Mouse (Mus musculus) kidney, embryonic 14.5 days (tissue): ENCODE measurements at regions not wholly inside any gene's neighbourhood (a gene's known extent, or its start where the extent isn't known, plus 50 kb on each side); places are given as distances from the start of the nearest gene placed in this dataset.
A peak's percentile ranks its signal among the peaks of the same experiment; 100 is the strongest.

Experiments
- ATAC-seq: fragments of 200-750 bp; cut with Nextera tagmentation; 2 replicates; pipeline ENCODE4 v1.8.0; 2017; ENCODE audit warnings: moderate number of reproducible peaks, mild to moderate bottlenecking, moderate TSS enrichment, moderate library complexity; ENCODE audit not compliant: low FRiP score, low TSS enrichment
- H3K27ac ChIP-seq: fragments of 300-500 bp; sonication (generic); 2 replicates; pipeline ENCODE4 v1.5.1; 2014; ENCODE audit warnings: low read depth, mild to moderate bottlenecking, low read length, moderate library complexity, mixed read lengths
- H3K27me3 ChIP-seq: fragments of 300-500 bp; sonication (generic); 2 replicates; pipeline ENCODE4 v1.6.1; 2014; ENCODE audit warnings: mild to moderate bottlenecking, low read length; ENCODE audit not compliant: control insufficient read depth, insufficient read depth
- H3K36me3 ChIP-seq: fragments of 300-500 bp; sonication (generic); 2 replicates; pipeline ENCODE4 v1.6.1; 2014; ENCODE audit warnings: low read length, mixed read lengths; ENCODE audit not compliant: control insufficient read depth, insufficient read depth
- H3K4me1 ChIP-seq: fragments of 300-500 bp; sonication (generic); 2 replicates; pipeline ENCODE4 v1.6.1; 2014; ENCODE audit warnings: low read length, mixed read lengths; ENCODE audit not compliant: control insufficient read depth, insufficient read depth
- H3K4me2 ChIP-seq: fragments of 300-500 bp; sonication (generic); replicated peaks from 2 replicates; pipeline ENCODE4 v1.6.1; 2014; ENCODE audit warnings: low read depth, mild to moderate bottlenecking, low read length
- H3K4me3 ChIP-seq: fragments of 300-500 bp; sonication (generic); 2 replicates; pipeline ENCODE4 v1.5.1; 2014; ENCODE audit warnings: mild to moderate bottlenecking, low read length
- H3K9ac ChIP-seq: fragments of 300-500 bp; sonication (generic); 2 replicates; pipeline ENCODE4 v1.6.1; 2014; ENCODE audit warnings: low read depth, mild to moderate bottlenecking, low read length, moderate library complexity
- H3K9me3 ChIP-seq: fragments of 300-500 bp; sonication (generic); 2 replicates; pipeline ENCODE4 v1.6.1; 2016; ENCODE audit warnings: low read length; ENCODE audit not compliant: control insufficient read depth
- WGBS: fragments of 180-500 bp; shearing (Covaris S2); extraction: QIAGEN DNeasy Blood & Tissue Kit; methylation state at CpG from one replicate; pipeline ENCODE4 v1.1.7; 2014; 5-methylcytosine and 5-hydroxymethylcytosine counted together

DNA sequence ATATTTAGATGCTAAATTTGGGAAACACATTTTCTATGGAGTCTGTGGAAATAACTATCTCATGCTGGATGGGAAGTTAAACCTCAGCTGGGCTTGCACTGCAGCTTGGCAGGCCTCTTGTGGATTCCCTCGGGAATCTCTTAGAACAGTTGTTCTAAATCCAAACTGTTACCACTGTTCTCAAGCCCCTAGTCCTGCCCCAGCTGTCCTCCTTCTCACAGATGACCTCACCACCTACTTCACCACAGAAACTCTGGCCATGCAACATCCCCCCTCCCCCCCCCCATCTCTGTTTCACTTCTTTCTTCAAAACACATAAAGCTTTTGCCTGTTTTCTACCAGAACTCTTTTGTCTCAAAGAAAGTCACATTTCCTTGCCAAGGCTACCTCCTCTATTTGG lies 136.6 kb upstream of the Wdr44 start:
- Histone ChIP-seq H3K4me3 (no peak overlapping the region), H3K27ac (no peak overlapping the region), H3K36me3 (no peaks in the 10 kb centered on the region), H3K9ac (no peak overlapping the region), H3K4me2 (no peak overlapping the region), H3K27me3 (no peaks in the 10 kb centered on the region), H3K9me3 (no peaks in the 10 kb centered on the region), H3K4me1 (no peaks in the 10 kb centered on the region)
- 80% methylated on average over 1 of the region's 1 CpGs for WGBS
- 0 out of 2 replicates have a peak, but pooled peaks have one; percentile 60 for ATAC-seq

DNA sequence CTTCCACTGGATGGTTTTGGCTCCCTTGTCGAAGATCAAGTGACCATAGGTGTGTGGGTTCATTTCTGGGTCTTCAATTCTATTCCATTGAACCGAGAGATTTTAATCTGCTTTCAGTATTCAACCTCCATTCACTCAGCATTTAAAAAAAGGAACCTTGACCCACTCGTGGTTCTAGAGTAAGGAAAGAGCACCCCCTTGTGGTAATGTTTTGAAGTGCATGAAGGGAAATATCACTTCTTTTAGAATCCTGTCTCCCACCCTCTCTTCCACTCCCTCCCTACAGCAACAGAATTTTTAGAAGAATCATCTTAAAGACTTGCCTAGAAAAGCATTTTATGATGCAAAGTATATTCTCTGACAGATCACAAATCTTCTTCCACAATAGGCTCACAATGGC lies 127.3 kb upstream of the Wdr44 start:
- 25% methylated on average over 3 of the region's 3 CpGs for WGBS
- no peak for ATAC-seq
- H3K27ac ChIP-seq, result no peak overlapping the region
- H3K4me3 ChIP-seq, result no peak overlapping the region
- H3K27me3 ChIP-seq, result no peaks in the 10 kb centered on the region
- H3K9me3 ChIP-seq, result no peaks in the 10 kb centered on the region
- no peak overlapping the region for H3K9ac ChIP-seq
- H3K4me2 ChIP-seq, result no peak overlapping the region
- H3K4me1 ChIP-seq, result no peaks in the 10 kb centered on the region
- H3K36me3 ChIP-seq, result no peaks in the 10 kb centered on the region
